Mouse (Mus musculus): ENCODE data around the gene Tmem158. TPM values are rescaled to one million over a fixed set of nuclear protein-coding genes. Genes with fewer than 3 reads are reported as not detected.

The Tmem158 gene
- total RNA-seq (2023), result under 1 TPM; 0.61 to 0.66 TPM

GRCm38 (mm10) chr9:123260611-123261021 is at the start of gene Tmem158:
Tmem158 (minus strand) TSS chr9:123260764.

GRCm38 (mm10) chr9:123215621-123216440 is 44.7 kb downstream of the Tmem158 start, which contains the start of gene Cdcp1:
Cdcp1 (minus strand) TSS chr9:123216038.

Other genes with a start within 250 kb of the Tmem158 start
- 1 to 10 TPM; 4.9 to 5.1 TPM for gene Tmem42, start 239.4 kb downstream of the Tmem158 start, total RNA-seq (2023)
- not detected for gene Tgm4, start 226.0 kb downstream of the Tmem158 start, total RNA-seq (2023)
- 10 to 100 TPM; 59.5 to 60.3 TPM for gene Zdhhc3, start 147.6 kb downstream of the Tmem158 start, total RNA-seq (2023)
- 10 to 100 TPM; 27.8 to 30.9 TPM for gene Exosc7, start 147.5 kb downstream of the Tmem158 start, total RNA-seq (2023)
- under 1 TPM; 0.68 to 0.91 TPM for gene Clec3b, start 109.8 kb downstream of the Tmem158 start, total RNA-seq (2023)
- gene Cdcp1, start 44.7 kb downstream of the Tmem158 start, total RNA-seq (2023), result under 1 TPM; 0.09 to 0.13 TPM
- 100 to 1,000 TPM; 822 to 900 TPM for gene Lars2, start 106.2 kb upstream of the Tmem158 start, total RNA-seq (2023)
- gene Limd1, start 217.9 kb upstream of the Tmem158 start, total RNA-seq (2023), result 100 to 1,000 TPM; 103 TPM

All from monocyte, adult 59 days (primary cell).